8 mouse cellular contexts compared by ENCODE assay signal in genomic region chr4:135874564-135875535, GRCm38 (mm10). TPM values are rescaled to one million over a fixed set of nuclear protein-coding genes. Genes with fewer than 3 reads are reported as not detected.
DNase-seq lines count a peak whose midpoint lies in the region; ATAC-seq and TF ChIP-seq lines count a peak whose summit lies in the region.

No protein-coding gene starts in this region.

- intact Hi-C loops in heart, postnatal 36 days (cut with DNase I): loop anchor here (5.0 to 10.0 kb wide), 3 partner anchors 53 to 270 kb away; partner anchors contain the start of gene Id3
- intact Hi-C loops in left cerebral cortex, postnatal 10 days (cut with DNase I): loop anchor here (5.0 kb wide), 1 partner anchor 48 kb away; no protein-coding TSS in a partner anchor

- no peaks in the 10 kb centered on the region for H3K27me3 ChIP-seq in heart, embryonic 10.5 days (ENCODE audit: insufficient read depth, poor library complexity, severe bottlenecking)
- no peaks in the 10 kb centered on the region for H3K27me3 ChIP-seq in MEL (ENCODE audit: control insufficient read depth in 1 of 2, insufficient read depth in 2 of 2, low read length in 2 of 2)
- H3K27me3 ChIP-seq in hindbrain, embryonic 12.5 days: no peaks in the 10 kb centered on the region
- no peaks in the 10 kb centered on the region for H3K27me3 ChIP-seq in midbrain, embryonic 13.5 days

- peak overlapping the region; percentile 84; the same call in 1 of the 2 replicates for H3K4me3 ChIP-seq in heart, embryonic 10.5 days
- peak overlapping the region; percentile 69 to 79; a peak in 1 of 4 replicates for H3K4me3 ChIP-seq in MEL (ENCODE audit: control insufficient read depth in 1 of 2, insufficient read depth in 1 of 2, low read depth in 2 of 2, low read length in 2 of 2)
- no peak overlapping the region; the same call in 1 of the 2 replicates for H3K4me3 ChIP-seq in hindbrain, embryonic 12.5 days
- 0 out of 2 replicates have a peak overlapping the region, but pooled peaks have one; percentile 76 for H3K4me3 ChIP-seq in midbrain, embryonic 13.5 days (replicated peaks)

- DNase-seq in heart, embryonic 10.5 days (ENCODE audit: low spot score): peak; percentile 71
- no peak for DNase-seq in heart, postnatal 36 days
- DNase-seq in MEL (ENCODE audit: low read depth, low spot score): peak; percentile 64
- no peak for DNase-seq in layer of hippocampus, postnatal 10 days (ENCODE audit: low spot score in 2 of 2)
- DNase-seq in left cerebral cortex, postnatal 10 days (ENCODE audit: extremely low spot score in 1 of 2, low spot score in 2 of 2): no peak
- DNase-seq in layer of hippocampus, adult 11-12 months (ENCODE audit: low spot score): no peak

- H3K79me2 ChIP-seq in MEL (ENCODE audit: control insufficient read depth, insufficient read depth, low read length, poor library complexity): peaks cover 29% of the 10 kb centered on the region

- H3K36me3 ChIP-seq in heart, embryonic 10.5 days: peaks cover 24% of the 10 kb centered on the region
- H3K36me3 ChIP-seq in MEL (ENCODE audit: control insufficient read depth in 1 of 2, insufficient read depth in 2 of 2, low read length in 2 of 2): peaks cover 15 to 40% of the 10 kb centered on the region in 2 experiments
- peaks cover 12% of the 10 kb centered on the region; the same call in 1 of the 2 replicates for H3K36me3 ChIP-seq in hindbrain, embryonic 12.5 days
- peaks cover 8% of the 10 kb centered on the region; the same call in 1 of the 2 replicates for H3K36me3 ChIP-seq in midbrain, embryonic 13.5 days

- no peak for TF ChIP-seq RAD21 in MEL (IDR thresholded peaks at IDR 0.05; ENCODE audit: low read depth, low read length)

- peaks cover 45% of the 10 kb centered on the region for H3K4me1 ChIP-seq in heart, embryonic 10.5 days
- peaks cover 20 to 32% of the 10 kb centered on the region in 2 experiments for H3K4me1 ChIP-seq in MEL (ENCODE audit: control insufficient read depth in 1 of 2, insufficient read depth in 2 of 2, low read length in 2 of 2)
- peaks cover 50% of the 10 kb centered on the region for H3K4me1 ChIP-seq in hindbrain, embryonic 12.5 days
- H3K4me1 ChIP-seq in midbrain, embryonic 13.5 days (replicated peaks): peaks cover 56% of the 10 kb centered on the region

- TF ChIP-seq POLR2A in MEL (IDR thresholded peaks at IDR 0.05; ENCODE audit: control insufficient read depth in 1 of 2, insufficient read depth in 1 of 2, low read depth in 1 of 2, low read length in 2 of 2, poor library complexity in 1 of 2): no peak

- peak overlapping the region; percentile 98 for H3K9ac ChIP-seq in MEL (ENCODE audit: control insufficient read depth, low read depth, low read length, poor library complexity, severe bottlenecking)
- peak overlapping the region; percentile 88 for H3K9ac ChIP-seq in hindbrain, embryonic 12.5 days
- H3K9ac ChIP-seq in midbrain, embryonic 13.5 days (replicated peaks): peak overlapping the region; percentile 71; the same call in 1 of the 2 replicates

- H3K4me2 ChIP-seq in hindbrain, embryonic 12.5 days (replicated peaks): peak overlapping the region; percentile 83; the same call in 1 of the 2 replicates
- H3K4me2 ChIP-seq in midbrain, embryonic 13.5 days (replicated peaks): peak overlapping the region; percentile 75

- 84% methylated on average over 10 of the region's 10 CpGs for WGBS in heart, embryonic 10.5 days
- WGBS in hindbrain, embryonic 12.5 days: 74% methylated on average over 10 of the region's 10 CpGs
- WGBS in midbrain, embryonic 13.5 days: 77% methylated on average over 10 of the region's 10 CpGs

- peak overlapping the region; percentile 98 for H3K27ac ChIP-seq in heart, embryonic 10.5 days
- H3K27ac ChIP-seq in MEL (ENCODE audit: control insufficient read depth, low read depth, low read length): peak overlapping the region; percentile 96
- H3K27ac ChIP-seq in hindbrain, embryonic 12.5 days: peak overlapping the region; percentile 99
- peak overlapping the region; percentile 98 for H3K27ac ChIP-seq in midbrain, embryonic 13.5 days

- H3K9me3 ChIP-seq in heart, embryonic 10.5 days: no peaks in the 10 kb centered on the region
- no peaks in the 10 kb centered on the region for H3K9me3 ChIP-seq in MEL (replicated peaks; ENCODE audit: insufficient read depth, low read length)
- H3K9me3 ChIP-seq in hindbrain, embryonic 12.5 days (replicated peaks): no peaks in the 10 kb centered on the region
- H3K9me3 ChIP-seq in midbrain, embryonic 13.5 days: no peaks in the 10 kb centered on the region

- peak in 1 of 3 experiments; percentile 3; a peak in 1 of 6 replicates for TF ChIP-seq CTCF in MEL (IDR thresholded peaks at IDR 0.05 in 2 of 3, conservative IDR thresholded peaks at IDR 0.05 in 1 of 3; ENCODE audit: control insufficient read depth in 1 of 3, insufficient read depth in 1 of 3, low read depth in 2 of 3, low read length in 3 of 3, poor library complexity in 1 of 3, severe bottlenecking in 1 of 3)

- ATAC-seq in hindbrain, embryonic 12.5 days (ENCODE audit: low FRiP score): no peak
- ATAC-seq in midbrain, embryonic 13.5 days: no peak

- no peak for TF ChIP-seq EP300 in MEL (IDR thresholded peaks at IDR 0.05; ENCODE audit: low read depth in 1 of 2, low read length in 2 of 2)

TF ChIP-seq in MEL, 35 proteins besides CTCF, POLR2A, EP300 and RAD21:
- TF ChIP-seq UBTF (IDR thresholded peaks at IDR 0.05; ENCODE audit: borderline replicate concordance, insufficient read depth, low read depth, low read length) (no peak), SIN3A (IDR thresholded peaks at IDR 0.05; ENCODE audit: low read length) (no peak), JUND (IDR thresholded peaks at IDR 0.05; ENCODE audit: low read depth, low read length) (no peak), GATA1 (IDR thresholded peaks at IDR 0.05; ENCODE audit: low read depth, low read length) (no peak), SMC3 (IDR thresholded peaks at IDR 0.05; ENCODE audit: low read depth, low read length) (no peak), CHD1 (IDR thresholded peaks at IDR 0.05; ENCODE audit: low read depth, low read length) (peak; percentile 60; the same call in 1 of the 2 replicates)

RNA-seq across cellular contexts. Expression of gene Pnrc2, which starts 1.2 kb away (rescaled TPM):
- 121 and 150 TPM in 2 replicates for polyA plus RNA-seq in heart, embryonic 10.5 days (2016; fragmentation: Nextera tagmentation; extraction: Ambion mirVana)
- total RNA-seq in heart, postnatal 36 days (2021): 10 to 100 TPM; 59.2 to 63.5 TPM
- total RNA-seq in MEL (2012; rRNA removed): 49.8 and 50.7 TPM in 2 replicates
- 10 to 100 TPM; 48.0 to 76.3 TPM for polyA plus RNA-seq in MEL (2012; ENCODE audit: insufficient read depth in 1 of 2, insufficient read length in 2 of 2, low read depth in 1 of 2, low replicate concordance in 2 of 2, missing spikeins in 1 of 2)
- polyA plus RNA-seq in hindbrain, embryonic 12.5 days (2016; fragmentation: Nextera tagmentation; extraction: Ambion mirVana): 152 and 154 TPM in 2 replicates
- polyA plus RNA-seq in midbrain, embryonic 13.5 days (2015; fragmentation: Nextera tagmentation; extraction: Ambion mirVana): 144 TPM in 2 replicates
- total RNA-seq in layer of hippocampus, postnatal 10 days (2021): 10 to 100 TPM; 59.0 to 80.1 TPM
- total RNA-seq in left cerebral cortex, postnatal 10 days (2021): 10 to 100 TPM; 47.1 to 47.9 TPM

RNA-seq across cellular contexts. Expression of gene Srsf10, which starts 19.3 kb away (rescaled TPM):
- 188 and 227 TPM in 2 replicates for polyA plus RNA-seq in heart, embryonic 10.5 days (2016; fragmentation: Nextera tagmentation; extraction: Ambion mirVana)
- 10 to 100 TPM; 37.1 to 45.6 TPM for total RNA-seq in heart, postnatal 36 days (2021)
- 129 and 142 TPM in 2 replicates for total RNA-seq in MEL (2012; rRNA removed)
- polyA plus RNA-seq in MEL (2012; ENCODE audit: insufficient read depth in 1 of 2, insufficient read length in 2 of 2, low read depth in 1 of 2, low replicate concordance in 2 of 2, missing spikeins in 1 of 2): 100 to 1,000 TPM; 222 to 361 TPM
- polyA plus RNA-seq in hindbrain, embryonic 12.5 days (2016; fragmentation: Nextera tagmentation; extraction: Ambion mirVana): 312 and 328 TPM in 2 replicates
- polyA plus RNA-seq in midbrain, embryonic 13.5 days (2015; fragmentation: Nextera tagmentation; extraction: Ambion mirVana): 267 and 285 TPM in 2 replicates
- 10 to 100 TPM; 86.7 to 88.2 TPM for total RNA-seq in layer of hippocampus, postnatal 10 days (2021)
- 10 to 100 TPM; 70.1 to 74.8 TPM for total RNA-seq in left cerebral cortex, postnatal 10 days (2021)

RNA-seq across cellular contexts. Expression of gene Cnr2, which starts 20.3 kb away (rescaled TPM):
- 0.60 and 1.4 TPM in 2 replicates for polyA plus RNA-seq in heart, embryonic 10.5 days (2016; fragmentation: Nextera tagmentation; extraction: Ambion mirVana)
- under 1 TPM; 0.49 to 0.50 TPM for total RNA-seq in heart, postnatal 36 days (2021)
- total RNA-seq in MEL (2012; rRNA removed): 9.8 and 10.2 TPM in 2 replicates
- polyA plus RNA-seq in MEL (2012; ENCODE audit: insufficient read depth in 1 of 2, insufficient read length in 2 of 2, low read depth in 1 of 2, low replicate concordance in 2 of 2, missing spikeins in 1 of 2): 1 to 10 TPM in 1 of 2 experiments, not detected in 1; 6.8 TPM
- polyA plus RNA-seq in hindbrain, embryonic 12.5 days (2016; fragmentation: Nextera tagmentation; extraction: Ambion mirVana): 0.15 and 0.29 TPM in 2 replicates
- 0.12 and 0.16 TPM in 2 replicates for polyA plus RNA-seq in midbrain, embryonic 13.5 days (2015; fragmentation: Nextera tagmentation; extraction: Ambion mirVana)
- under 1 TPM; 0.18 to 0.22 TPM for total RNA-seq in layer of hippocampus, postnatal 10 days (2021)
- total RNA-seq in left cerebral cortex, postnatal 10 days (2021): under 1 TPM in 1 of 2 experiments, not detected in 1; 0.11 TPM

RNA-seq across cellular contexts. Expression of gene Fuca1, which starts 45.7 kb away (rescaled TPM):
- 44.2 and 51.2 TPM in 2 replicates for polyA plus RNA-seq in heart, embryonic 10.5 days (2016; fragmentation: Nextera tagmentation; extraction: Ambion mirVana)
- total RNA-seq in heart, postnatal 36 days (2021): 10 to 100 TPM; 31.0 to 31.4 TPM
- 26.8 and 33.7 TPM in 2 replicates for total RNA-seq in MEL (2012; rRNA removed)
- 10 to 100 TPM in 1 of 2 experiments, not detected in 1; 48.6 TPM for polyA plus RNA-seq in MEL (2012; ENCODE audit: insufficient read depth in 1 of 2, insufficient read length in 2 of 2, low read depth in 1 of 2, low replicate concordance in 2 of 2, missing spikeins in 1 of 2)
- polyA plus RNA-seq in hindbrain, embryonic 12.5 days (2016; fragmentation: Nextera tagmentation; extraction: Ambion mirVana): 50.2 and 54.1 TPM in 2 replicates
- polyA plus RNA-seq in midbrain, embryonic 13.5 days (2015; fragmentation: Nextera tagmentation; extraction: Ambion mirVana): 49.5 and 52.9 TPM in 2 replicates
- total RNA-seq in layer of hippocampus, postnatal 10 days (2021): 10 to 100 TPM; 50.9 to 56.1 TPM
- 10 to 100 TPM; 46.8 to 47.9 TPM for total RNA-seq in left cerebral cortex, postnatal 10 days (2021)

Comparison
In these comparisons a context has a peak if more than half of its experiments do, and no peak if none do; other contexts are left out.
1. DNase-seq: peak in heart, embryonic 10.5 days (single experiment) and MEL (single experiment); none in heart, postnatal 36 days (0 of 2), layer of hippocampus, postnatal 10 days (0 of 2), left cerebral cortex, postnatal 10 days (0 of 2) and layer of hippocampus, adult 11-12 months (single experiment).
2. Peak in every context shown above with its lines, with median percentiles within 50 percentile points of each other: H3K27ac ChIP-seq and H3K9ac ChIP-seq.